Mouse (Mus musculus) subcutaneous adipose tissue, adult 2 months (tissue): ENCODE measurements around the gene Cabp1. TPM values are rescaled to one million over a fixed set of nuclear protein-coding genes. Genes with fewer than 3 reads are reported as not detected.

Experiments
- polyA plus RNA-seq: library from polyadenylated mRNA; depleted of rRNA; stranded (reverse); fragments of >200 nt; gene quantifications from 2 replicates; pipeline ENCODE4 v1.2.3, GENCODE M21; 2012; ENCODE audit warnings: low replicate concordance; rRNA removed

Gene Cabp1
- polyA plus RNA-seq: 3.5 and 5.2 TPM in 2 replicates

DNA sequence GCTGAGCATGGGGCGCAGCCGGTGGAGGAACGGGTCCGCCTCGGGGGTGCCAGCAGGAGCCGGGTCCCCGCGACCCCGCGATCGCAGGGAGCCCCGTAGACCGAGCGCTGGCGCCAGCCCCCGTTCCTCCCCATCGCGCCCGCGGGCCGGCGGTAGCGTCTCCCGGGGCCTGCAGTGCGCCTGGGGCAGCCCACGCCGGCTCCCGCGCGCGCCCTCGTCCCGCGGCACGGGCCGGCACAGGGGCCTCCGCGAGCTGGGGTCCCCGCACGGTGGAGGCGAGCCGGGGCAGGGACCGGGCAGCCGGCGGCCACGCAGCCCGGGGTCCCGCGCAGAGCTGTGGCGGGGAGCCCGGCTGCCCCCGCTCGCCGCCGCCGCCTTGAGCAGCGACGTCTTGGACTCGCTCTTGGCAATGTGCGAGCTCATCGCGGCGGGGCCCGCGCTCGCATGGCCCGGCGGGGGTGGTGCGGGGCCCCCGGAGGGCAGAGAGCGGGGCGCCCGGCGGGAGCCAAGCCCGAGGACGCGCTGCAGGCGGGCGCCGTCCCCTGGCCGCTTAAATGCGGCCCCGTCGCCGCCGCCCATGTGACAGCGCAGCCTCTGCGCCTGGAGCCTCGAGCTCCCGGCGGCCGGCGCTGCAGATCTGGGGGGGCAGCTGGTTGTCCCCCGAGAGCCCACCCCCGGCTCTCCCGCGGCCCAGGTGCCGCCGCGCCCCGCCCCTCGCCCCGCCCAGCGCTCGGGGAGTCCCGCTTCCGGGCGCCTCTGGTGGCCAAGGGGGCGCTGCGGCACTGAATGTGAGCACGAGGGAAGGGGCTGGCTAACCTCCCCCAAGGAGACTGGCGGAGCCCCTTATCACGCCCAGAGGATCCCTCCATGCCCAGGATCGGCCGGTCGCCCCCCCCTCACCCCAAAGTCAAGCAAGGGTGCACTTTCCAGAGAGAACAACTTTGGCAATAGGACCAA, at the start of gene Cabp1:
Gene Cabp1, minus strand, starts transcription at position 713 of the 957 bp plus-strand sequence.

DNA sequence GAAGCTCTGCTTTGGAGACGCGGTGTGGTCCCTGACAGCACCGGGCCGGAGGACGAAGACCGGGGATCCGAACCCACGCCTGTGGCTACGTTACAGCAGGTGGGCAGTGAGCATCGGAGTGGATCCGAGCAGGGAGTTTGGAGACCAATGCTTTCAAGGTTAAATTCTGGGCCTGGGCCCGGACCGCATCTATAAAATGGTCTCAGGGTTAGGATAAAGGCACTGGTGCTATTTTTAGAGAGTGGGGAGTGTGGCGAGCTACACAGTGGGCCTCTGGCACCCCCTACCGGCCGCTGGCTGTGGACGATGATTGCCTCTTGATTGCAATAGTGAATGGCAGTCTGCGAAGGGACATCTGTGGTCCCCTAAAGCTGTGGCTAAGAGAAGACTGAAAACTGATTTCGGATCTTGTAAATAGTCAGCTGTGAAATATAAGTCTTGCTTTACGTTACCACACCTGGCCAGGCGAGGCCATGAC, 41.6 kb upstream of the Cabp1 start, which contains the start of gene Pop5:
Gene Pop5, plus strand, starts transcription at position 51 of the 478 bp plus-strand sequence.

DNA sequence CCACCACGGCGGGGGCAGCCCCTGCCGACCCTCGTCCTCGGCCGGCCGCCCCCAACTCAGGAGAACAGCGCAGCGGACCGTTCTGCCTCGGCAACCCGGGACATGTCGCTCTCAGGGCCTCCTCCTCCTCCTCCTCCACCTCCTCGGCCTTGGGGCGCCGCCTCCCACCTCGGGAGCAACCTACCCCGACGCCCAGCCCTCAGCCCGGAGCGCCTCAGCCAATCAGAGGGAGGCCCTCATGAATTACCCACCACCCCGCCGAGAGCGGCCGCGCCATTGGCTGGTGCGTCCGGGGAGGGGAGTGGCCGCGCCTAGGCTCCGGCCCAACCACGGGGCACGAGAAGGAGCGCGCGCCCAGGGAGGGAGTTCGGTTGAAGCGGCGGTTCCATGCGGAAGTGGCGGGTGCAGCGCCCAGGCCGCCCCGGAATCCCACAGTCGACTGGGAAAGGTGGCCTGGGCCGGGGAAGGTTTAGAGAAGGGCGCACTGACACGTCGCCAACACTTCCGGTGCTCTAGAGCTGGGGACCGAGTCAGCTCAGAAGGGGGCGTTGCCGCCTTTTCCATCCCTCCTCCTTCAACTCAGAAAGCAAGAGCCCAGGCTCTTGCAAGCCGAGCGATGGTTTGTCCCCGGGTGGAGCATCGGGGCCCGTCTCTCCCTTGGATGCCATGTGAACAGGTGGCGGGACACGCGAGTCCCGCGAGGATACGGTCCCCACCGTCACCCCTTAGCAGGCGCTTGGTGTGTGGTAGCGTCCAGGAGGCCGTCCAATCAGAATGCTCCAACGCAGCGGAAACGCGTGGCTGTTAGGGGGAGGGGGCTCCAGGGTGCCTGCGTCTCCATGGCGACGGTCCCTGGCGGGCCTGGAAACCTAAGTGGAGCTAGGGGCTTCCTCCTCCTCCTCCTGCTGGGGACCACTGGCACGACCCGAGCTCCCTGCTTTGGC, 35.9 kb downstream of the Cabp1 start, which contains the start of gene Mlec:
Gene Mlec, minus strand, starts transcription at position 140 of the 944 bp plus-strand sequence.

DNA sequence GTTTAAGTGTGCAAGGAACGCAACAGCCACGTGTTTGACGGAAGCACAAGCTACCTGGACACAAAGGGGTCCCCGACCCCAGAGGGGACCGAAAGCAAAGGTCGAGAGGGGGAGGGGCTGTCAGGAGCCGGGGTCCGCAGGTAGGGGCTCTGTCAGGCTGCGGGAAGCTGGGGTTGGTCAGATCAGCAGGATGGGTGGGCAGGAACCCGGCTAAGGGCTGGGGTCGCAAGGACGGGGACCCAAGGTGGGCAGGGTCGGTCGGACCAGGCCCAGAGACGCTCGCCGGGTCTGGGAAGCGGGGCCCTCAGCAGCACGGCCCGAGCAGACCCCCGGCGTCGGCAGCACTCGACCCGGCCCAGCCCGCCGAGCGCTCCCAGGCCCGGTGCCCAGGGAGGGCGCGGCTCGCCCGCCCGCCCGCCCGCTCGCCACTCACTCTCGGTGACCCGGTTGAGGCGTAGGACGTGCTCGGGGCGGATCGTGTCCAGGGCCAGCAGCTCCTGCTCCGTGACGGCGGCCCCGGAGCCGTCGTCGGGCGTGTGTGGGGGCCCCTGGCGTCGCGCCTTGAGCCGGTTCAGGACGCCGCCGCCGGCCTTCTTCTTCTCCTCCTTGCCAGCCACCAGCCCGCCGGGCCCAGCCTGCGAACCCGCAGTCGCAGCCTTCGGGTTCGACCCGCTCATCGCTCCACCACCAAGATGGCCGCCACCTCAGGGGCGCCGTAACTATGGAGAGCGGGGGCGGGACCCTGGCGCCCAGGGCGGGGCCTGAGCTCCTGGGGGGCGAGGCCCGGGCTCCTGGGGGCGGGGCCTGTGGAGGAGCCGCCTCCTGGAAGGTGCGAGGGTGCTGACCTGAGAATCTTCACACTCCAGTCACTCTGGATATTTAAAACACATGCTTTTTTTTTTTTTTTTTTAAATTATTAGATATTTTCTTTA, 59.7 kb downstream of the Cabp1 start, which contains the start of gene Unc119b:
Gene Unc119b, minus strand, starts transcription at position 742 of the 932 bp plus-strand sequence.

DNA sequence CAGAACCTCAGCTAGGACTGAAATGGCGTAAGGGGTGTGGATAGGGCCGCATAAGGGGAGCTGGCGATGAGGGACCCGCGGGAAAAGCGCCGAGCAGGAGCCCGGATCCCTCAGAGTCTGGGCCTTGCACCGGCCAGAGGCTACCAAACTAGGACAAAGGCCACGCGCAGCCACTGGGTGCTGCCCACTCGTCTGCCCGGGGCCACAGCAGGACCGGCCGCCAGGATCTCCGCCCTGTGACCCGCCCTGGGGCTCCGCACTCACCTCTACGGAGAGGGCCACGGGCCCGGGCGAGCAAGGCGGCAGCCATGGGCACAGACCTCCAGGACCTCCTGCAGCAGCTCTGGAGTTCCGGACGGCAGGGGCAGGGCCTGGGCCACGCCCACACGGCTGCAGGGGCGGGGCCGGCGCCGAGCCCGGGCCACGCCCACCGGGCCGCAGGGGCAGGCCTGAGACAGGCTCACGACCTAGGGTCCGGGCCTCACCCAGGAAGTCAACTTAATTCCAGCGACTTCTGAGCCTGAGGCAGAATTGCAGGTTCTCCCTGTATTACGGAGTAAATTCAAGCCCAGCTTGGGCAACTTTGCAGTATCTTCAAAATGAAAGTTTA, 75.1 kb downstream of the Cabp1 start, which contains the start of gene Acads:
Gene Acads, minus strand, starts transcription at position 386 of the 610 bp plus-strand sequence.

Other genes starting within 250 kb of the Cabp1 start
- 0.10 TPM in 1 of 2 replicates, not detected in the other for gene Hnf1a, start 223.3 kb downstream of the Cabp1 start, polyA plus RNA-seq
- gene Sppl3, start 183.2 kb downstream of the Cabp1 start, polyA plus RNA-seq: 57.6 and 93.3 TPM in 2 replicates
- gene Gm10401, start 96.1 kb downstream of the Cabp1 start, polyA plus RNA-seq: 0.49 TPM in 1 of 2 replicates, not detected in the other
- 170 and 284 TPM in 2 replicates for gene Acads, start 75.0 kb downstream of the Cabp1 start, polyA plus RNA-seq
- gene Unc119b, start 59.4 kb downstream of the Cabp1 start, polyA plus RNA-seq: 24.5 and 54.6 TPM in 2 replicates
- 102 and 107 TPM in 2 replicates for gene Mlec, start 36.2 kb downstream of the Cabp1 start, polyA plus RNA-seq
- gene Pop5, start 41.5 kb upstream of the Cabp1 start, polyA plus RNA-seq: 84.5 and 91.3 TPM in 2 replicates
- 184 and 207 TPM in 2 replicates for gene Rnf10, start 78.5 kb upstream of the Cabp1 start, polyA plus RNA-seq
- gene Coq5, start 85.3 kb upstream of the Cabp1 start, polyA plus RNA-seq: 20.2 and 33.0 TPM in 2 replicates
- 113 and 341 TPM in 2 replicates for gene Dynll1, start 106.6 kb upstream of the Cabp1 start, polyA plus RNA-seq
- gene Srsf9, start 132.8 kb upstream of the Cabp1 start, polyA plus RNA-seq: 30.6 and 58.8 TPM in 2 replicates
- 15.2 and 15.5 TPM in 2 replicates for gene Gatc, start 146.8 kb upstream of the Cabp1 start, polyA plus RNA-seq
- gene Triap1, start 146.8 kb upstream of the Cabp1 start, polyA plus RNA-seq: 19.0 and 26.8 TPM in 2 replicates
- gene Cox6a1, start 154.6 kb upstream of the Cabp1 start, polyA plus RNA-seq: 2,308 and 3,139 TPM in 2 replicates
- gene Msi1, start 235.2 kb upstream of the Cabp1 start, polyA plus RNA-seq: 1.1 and 20.6 TPM in 2 replicates